Mouse (Mus musculus) embryonic facial prominence, embryonic 15.5 days (tissue): Measurements from ENCODE around the gene Megf9. TPM values are rescaled to one million over a fixed set of nuclear protein-coding genes. Genes with fewer than 3 reads are reported as not detected.

Experiments
- ATAC-seq: fragments of 200-750 bp; cut with Nextera tagmentation; 2 replicates; pipeline ENCODE4 v1.8.0; 2017; ENCODE audit warnings: low read depth, moderate TSS enrichment; ENCODE audit not compliant: insufficient number of reproducible peaks, low FRiP score, low TSS enrichment
- H3K27ac ChIP-seq: fragments of 300-500 bp; sonication (generic); replicated peaks from 2 replicates; pipeline ENCODE4 v1.5.1; 2015; ENCODE audit warnings: mild to moderate bottlenecking, inconsistent platforms
- H3K27me3 ChIP-seq: fragments of 300-500 bp; sonication (generic); 2 replicates; pipeline ENCODE4 v1.6.1; 2015; ENCODE audit warnings: inconsistent platforms
- H3K36me3 ChIP-seq: fragments of 300-500 bp; sonication (generic); 2 replicates; pipeline ENCODE4 v1.6.1; 2015; ENCODE audit warnings: mild to moderate bottlenecking, inconsistent platforms
- H3K4me1 ChIP-seq: fragments of 300-500 bp; sonication (generic); 2 replicates; pipeline ENCODE4 v1.6.1; 2015; ENCODE audit warnings: inconsistent platforms
- H3K4me2 ChIP-seq: fragments of 300-500 bp; sonication (generic); replicated peaks from 2 replicates; pipeline ENCODE4 v1.6.1; 2015; ENCODE audit warnings: mild to moderate bottlenecking, inconsistent platforms
- H3K4me3 ChIP-seq: fragments of 300-500 bp; sonication (generic); replicated peaks from 2 replicates; pipeline ENCODE4 v1.5.1; 2015; ENCODE audit warnings: mild to moderate bottlenecking, inconsistent platforms
- H3K9ac ChIP-seq: fragments of 300-500 bp; sonication (generic); 2 replicates; pipeline ENCODE4 v1.6.1; 2015; ENCODE audit warnings: inconsistent platforms
- H3K9me3 ChIP-seq: fragments of 300-500 bp; sonication (generic); replicated peaks from 2 replicates; pipeline ENCODE4 v1.6.1; 2016; ENCODE audit warnings: inconsistent platforms
- WGBS: fragments of 180-500 bp; shearing (Covaris S2); methylation state at CpG from one replicate; pipeline ENCODE4 v1.1.7; 2015; 5-methylcytosine and 5-hydroxymethylcytosine counted together
- polyA plus RNA-seq: library from polyadenylated mRNA; unstranded; fragments of >200 nt; fragmentation: Nextera tagmentation; extraction: Ambion mirVana; gene quantifications from 2 replicates; pipeline ENCODE4 v1.2.1, GENCODE M21; 2015

The Megf9 gene
- 14.0 and 15.3 TPM in 2 replicates for polyA plus RNA-seq

DNA sequence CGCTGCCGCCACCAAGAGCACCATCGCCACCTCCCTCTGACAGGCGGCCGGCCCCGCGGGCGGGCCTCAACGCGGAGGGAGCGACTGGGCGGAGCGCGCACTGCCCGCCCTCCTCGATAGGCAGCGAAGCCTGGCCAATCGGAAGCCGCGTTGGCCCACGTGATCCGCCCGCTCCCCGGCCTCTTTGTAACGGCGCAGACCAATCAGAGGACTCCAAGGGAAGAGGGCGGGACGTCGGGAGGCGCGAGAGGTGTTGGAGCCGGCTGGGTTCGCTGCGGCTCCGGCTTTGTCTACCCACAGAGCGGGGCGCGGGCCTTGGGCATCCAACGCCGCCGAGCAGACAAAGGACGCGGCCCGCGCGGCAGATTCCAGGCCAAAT is at the start of gene Megf9:
TSS of gene Megf9 (minus strand) at position 105 of the 379 bp plus-strand sequence.
- 0% methylated on average over 45 of the region's 46 CpGs for WGBS
- peak; percentile 99 for ATAC-seq
- Histone ChIP-seq H3K9ac (peak within 1 kb of the TSS; percentile 82), H3K27me3 (no peaks in the 10 kb centered on the region), H3K4me3 (peak within 1 kb of the TSS; percentile 95), H3K4me1 (peaks cover 30% of the 10 kb centered on the region), H3K9me3 (no peaks in the 10 kb centered on the region), H3K36me3 (no peaks in the 10 kb centered on the region), H3K4me2 (peak within 1 kb of the TSS; percentile 91), H3K27ac (peak within 1 kb of the TSS; percentile 92)

DNA sequence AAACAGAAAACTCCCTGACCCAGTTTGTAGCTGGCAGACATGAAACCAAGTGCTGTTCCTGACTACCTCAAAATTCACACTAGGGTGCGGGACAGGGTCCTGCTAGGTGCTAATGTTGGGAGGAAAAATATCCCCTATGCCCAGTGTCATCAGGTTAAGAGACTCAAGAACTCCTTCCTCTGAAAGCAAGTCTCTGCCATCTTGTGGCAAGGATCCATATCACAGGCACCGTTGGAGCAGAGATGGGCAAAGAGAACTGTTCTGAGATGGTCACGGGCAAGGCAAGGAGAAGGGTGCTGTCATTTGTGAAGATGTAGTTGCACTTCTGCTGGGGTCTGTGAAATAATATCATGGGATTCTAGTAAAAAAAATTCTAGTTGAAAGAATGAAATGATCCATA is 44.9 kb upstream of the Megf9 start:
- Histone ChIP-seq H3K4me2 (no peak overlapping the region), H3K4me3 (no peak overlapping the region), H3K27ac (no peak overlapping the region), H3K9me3 (no peaks in the 10 kb centered on the region), H3K36me3 (no peaks in the 10 kb centered on the region), H3K4me1 (no peaks in the 10 kb centered on the region), H3K27me3 (no peaks in the 10 kb centered on the region), H3K9ac (no peak overlapping the region)
- ATAC-seq = no peak
- WGBS = 45% methylated on average over 3 of the region's 3 CpGs

DNA sequence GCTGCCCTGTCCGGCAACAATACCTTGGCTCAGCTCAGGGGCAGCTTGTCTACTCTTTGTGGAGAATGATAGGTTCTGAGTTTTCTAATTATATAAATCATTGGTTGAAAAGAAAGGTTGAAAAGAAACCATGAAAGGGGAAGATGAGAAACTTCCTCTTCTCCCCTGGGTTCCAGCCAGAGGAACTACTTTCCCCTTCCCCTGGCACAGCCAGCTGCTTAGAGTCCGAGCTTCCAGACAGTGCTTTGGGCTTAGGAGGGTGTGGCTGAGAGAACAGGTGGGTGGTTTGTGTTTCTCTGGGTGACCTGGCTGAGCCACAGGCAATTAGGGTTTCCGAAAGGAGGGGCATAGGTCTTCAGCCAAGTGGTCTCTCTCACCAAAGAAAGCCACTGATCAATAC is 43.5 kb upstream of the Megf9 start:
- no peak overlapping the region for H3K27ac ChIP-seq
- H3K9ac ChIP-seq = no peak overlapping the region
- H3K36me3 ChIP-seq = no peaks in the 10 kb centered on the region
- no peak for ATAC-seq
- H3K27me3 ChIP-seq = no peaks in the 10 kb centered on the region
- 51% methylated on average over 3 of the region's 3 CpGs for WGBS
- H3K9me3 ChIP-seq = no peaks in the 10 kb centered on the region
- no peak overlapping the region for H3K4me3 ChIP-seq
- H3K4me1 ChIP-seq = no peaks in the 10 kb centered on the region
- H3K4me2 ChIP-seq = no peak overlapping the region

GRCm38 (mm10) chr4:70576096-70576495 is 41.3 kb upstream of the Megf9 start:
- Histone ChIP-seq H3K4me2 (no peak overlapping the region), H3K27ac (no peak overlapping the region), H3K9ac (no peak overlapping the region), H3K27me3 (no peaks in the 10 kb centered on the region), H3K36me3 (no peaks in the 10 kb centered on the region), H3K4me1 (no peaks in the 10 kb centered on the region), H3K4me3 (no peak overlapping the region), H3K9me3 (no peaks in the 10 kb centered on the region)
- no peak for ATAC-seq

GRCm38 (mm10) chr4:70573926-70574325 is 39.1 kb upstream of the Megf9 start:
- no peak overlapping the region for H3K27ac ChIP-seq
- no peak overlapping the region for H3K4me3 ChIP-seq
- ATAC-seq = no peak
- H3K36me3 ChIP-seq = no peaks in the 10 kb centered on the region
- no peaks in the 10 kb centered on the region for H3K4me1 ChIP-seq
- H3K4me2 ChIP-seq = no peak overlapping the region
- H3K27me3 ChIP-seq = no peaks in the 10 kb centered on the region
- H3K9ac ChIP-seq = no peak overlapping the region
- WGBS = 81% methylated on average over 2 of the region's 2 CpGs
- H3K9me3 ChIP-seq = no peaks in the 10 kb centered on the region

GRCm38 (mm10) chr4:70553888-70554287 is 19.1 kb upstream of the Megf9 start:
- H3K9me3 ChIP-seq = no peaks in the 10 kb centered on the region
- ATAC-seq = no peak
- H3K36me3 ChIP-seq = no peaks in the 10 kb centered on the region
- H3K9ac ChIP-seq = no peak overlapping the region
- no peak overlapping the region for H3K4me3 ChIP-seq
- WGBS = 67% methylated on average over 2 of the region's 2 CpGs
- no peaks in the 10 kb centered on the region for H3K27me3 ChIP-seq
- no peak overlapping the region for H3K27ac ChIP-seq
- H3K4me1 ChIP-seq = no peaks in the 10 kb centered on the region
- H3K4me2 ChIP-seq = no peak overlapping the region

DNA sequence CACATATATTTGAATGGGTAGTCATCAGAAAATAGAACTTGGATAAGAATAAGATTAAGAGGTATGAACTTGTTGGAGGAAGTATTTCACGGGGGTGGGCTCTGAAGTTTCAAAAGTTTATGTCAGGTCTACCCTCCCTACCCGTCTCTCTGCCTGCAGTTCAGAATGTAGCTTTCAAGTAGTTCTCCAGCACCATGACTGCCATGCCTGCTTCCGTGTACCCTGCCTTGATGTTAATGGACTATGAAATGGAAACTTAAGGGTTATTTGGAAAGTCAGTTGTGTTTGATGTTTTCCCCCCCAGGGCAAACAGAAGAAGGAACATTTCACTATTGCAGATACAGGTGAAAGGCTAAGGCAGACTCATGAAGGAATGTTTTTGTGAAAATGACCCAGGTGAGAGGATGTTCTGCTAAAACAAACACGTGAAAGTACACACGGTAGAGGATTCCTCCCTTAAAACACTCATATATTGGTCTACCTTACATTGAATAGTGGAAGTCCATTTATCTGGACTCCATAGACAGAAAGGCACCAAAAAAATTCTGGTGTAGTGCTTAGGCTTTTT is 18.5 kb upstream of the Megf9 start:
- Histone ChIP-seq H3K4me2 (no peak overlapping the region), H3K27ac (no peak overlapping the region), H3K27me3 (no peaks in the 10 kb centered on the region), H3K9me3 (no peaks in the 10 kb centered on the region), H3K9ac (no peak overlapping the region), H3K4me1 (no peaks in the 10 kb centered on the region), H3K36me3 (no peaks in the 10 kb centered on the region), H3K4me3 (no peak overlapping the region)
- ATAC-seq = no peak
- WGBS = 62% methylated on average over 5 of the region's 5 CpGs

GRCm38 (mm10) chr4:70552120-70552519 is 17.3 kb upstream of the Megf9 start:
- Histone ChIP-seq H3K9ac (no peak overlapping the region), H3K9me3 (no peaks in the 10 kb centered on the region), H3K4me3 (no peak overlapping the region), H3K36me3 (no peaks in the 10 kb centered on the region), H3K4me1 (no peaks in the 10 kb centered on the region), H3K27me3 (no peaks in the 10 kb centered on the region), H3K27ac (no peak overlapping the region), H3K4me2 (no peak overlapping the region)
- ATAC-seq = no peak
- 74% methylated on average over 4 of the region's 4 CpGs for WGBS

DNA sequence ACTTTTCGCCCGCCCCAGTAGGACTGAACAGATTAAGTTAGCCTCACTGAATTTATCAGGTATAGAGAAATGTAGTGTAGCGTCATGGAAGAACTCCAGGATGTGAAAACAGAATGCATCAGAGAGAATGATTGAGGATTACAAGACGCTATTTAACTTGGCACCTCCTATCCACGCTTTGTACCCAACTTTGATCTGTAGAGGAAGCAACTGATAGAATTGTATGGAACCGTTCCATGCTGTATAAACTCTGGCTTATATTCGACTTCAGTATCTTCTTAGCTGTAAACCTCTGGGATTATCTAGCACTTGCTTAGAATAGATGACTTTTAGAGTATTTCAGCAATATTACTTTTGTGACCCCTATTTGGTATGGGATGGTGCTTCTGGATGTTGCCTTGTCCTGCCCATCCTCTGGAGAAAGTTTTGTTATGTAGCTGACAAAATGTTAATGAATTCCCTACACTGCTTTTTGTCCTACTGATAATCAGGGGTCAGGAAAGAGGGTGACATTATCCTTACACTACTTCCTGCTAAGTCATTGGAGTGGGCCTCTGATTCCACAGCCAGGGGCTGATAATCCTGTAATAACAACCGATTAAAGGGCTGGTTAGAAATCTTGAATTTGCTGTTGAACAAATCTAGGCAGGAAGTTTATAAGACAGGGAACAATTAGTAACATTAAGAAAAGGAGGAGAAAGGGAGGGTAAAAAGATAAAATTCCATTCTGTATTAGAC is 12.8 kb upstream of the Megf9 start:
- H3K4me3 ChIP-seq = no peak overlapping the region
- no peaks in the 10 kb centered on the region for H3K27me3 ChIP-seq
- ATAC-seq = no peak
- 83% methylated on average over 8 of the region's 8 CpGs for WGBS
- H3K4me2 ChIP-seq = no peak overlapping the region
- no peaks in the 10 kb centered on the region for H3K36me3 ChIP-seq
- H3K9me3 ChIP-seq = no peaks in the 10 kb centered on the region
- no peak overlapping the region for H3K9ac ChIP-seq
- no peak overlapping the region for H3K27ac ChIP-seq
- no peaks in the 10 kb centered on the region; the same call in 1 of the 2 replicates for H3K4me1 ChIP-seq

GRCm38 (mm10) chr4:70545869-70546542 is 11.2 kb upstream of the Megf9 start:
- Histone ChIP-seq H3K4me3 (no peak overlapping the region), H3K36me3 (no peaks in the 10 kb centered on the region), H3K27ac (no peak overlapping the region), H3K4me2 (no peak overlapping the region), H3K9ac (no peak overlapping the region), H3K4me1 (no peaks in the 10 kb centered on the region; the same call in 1 of the 2 replicates), H3K27me3 (no peaks in the 10 kb centered on the region), H3K9me3 (no peaks in the 10 kb centered on the region)
- 42% methylated on average over 2 of the region's 2 CpGs for WGBS
- ATAC-seq = no peak

DNA sequence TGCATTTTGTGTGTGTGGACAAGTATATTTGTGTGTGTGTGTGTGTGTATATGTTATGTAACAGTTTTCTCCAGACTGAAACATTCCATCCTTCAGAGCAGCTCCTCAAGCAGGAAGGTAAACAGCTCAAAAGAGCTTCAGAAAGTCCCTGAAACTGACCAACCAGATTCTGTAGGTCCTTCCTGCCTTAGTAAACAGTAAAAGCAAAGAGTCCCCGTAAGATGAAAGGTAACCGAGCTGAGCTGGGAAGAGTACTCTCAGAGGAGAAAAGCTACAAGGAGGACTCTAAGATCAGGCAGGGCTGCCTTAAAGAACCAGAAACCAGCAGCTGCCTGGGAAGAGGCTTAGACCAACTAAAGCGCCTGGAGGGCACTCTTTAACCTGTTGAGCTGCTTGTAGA is 9.6 kb upstream of the Megf9 start:
- no peak overlapping the region for H3K4me3 ChIP-seq
- H3K9me3 ChIP-seq = no peaks in the 10 kb centered on the region
- WGBS = 45% methylated on average over 3 of the region's 3 CpGs
- no peaks in the 10 kb centered on the region for H3K27me3 ChIP-seq
- H3K36me3 ChIP-seq = no peaks in the 10 kb centered on the region
- no peak overlapping the region for H3K4me2 ChIP-seq
- no peaks in the 10 kb centered on the region; the same call in 1 of the 2 replicates for H3K4me1 ChIP-seq
- no peak overlapping the region for H3K27ac ChIP-seq
- ATAC-seq = no peak
- no peak overlapping the region for H3K9ac ChIP-seq
